Mouse (Mus musculus) cerebellum, postnatal 25 days (tissue): ENCODE measurements at regions not wholly inside any gene's neighbourhood (a gene's known extent, or its start where the extent isn't known, plus 50 kb on each side); places are given as distances from the start of the nearest gene placed in this dataset.

ENCODE experiments used
- DNase-seq, 2 experiments: peaks; one replicate each; pipeline ENCODE4 v3.0.0; 2021; ENCODE audit warnings: mixed read lengths in 2 of 2

DNA sequence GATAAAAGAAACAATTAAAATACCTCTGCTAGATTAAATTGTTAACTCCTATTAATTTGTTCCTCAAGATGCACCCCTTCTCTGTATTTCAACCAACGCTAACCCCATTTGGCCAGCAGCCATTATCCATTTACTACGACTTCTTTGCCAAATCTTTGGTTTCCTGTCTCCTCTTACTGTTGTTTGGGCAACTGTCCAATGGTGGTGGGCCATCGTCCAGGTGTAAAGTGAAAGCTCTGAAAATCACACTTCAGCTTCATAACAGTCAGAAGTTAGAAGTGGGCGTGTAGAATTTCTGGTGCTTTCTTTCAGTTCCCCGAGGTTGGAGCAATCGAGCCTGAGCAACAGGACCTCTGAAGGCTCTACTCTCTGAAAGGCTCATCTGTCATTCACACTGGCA is 66.8 kb upstream of the Zbtb20 start:
- DNase-seq, result no peak

DNA sequence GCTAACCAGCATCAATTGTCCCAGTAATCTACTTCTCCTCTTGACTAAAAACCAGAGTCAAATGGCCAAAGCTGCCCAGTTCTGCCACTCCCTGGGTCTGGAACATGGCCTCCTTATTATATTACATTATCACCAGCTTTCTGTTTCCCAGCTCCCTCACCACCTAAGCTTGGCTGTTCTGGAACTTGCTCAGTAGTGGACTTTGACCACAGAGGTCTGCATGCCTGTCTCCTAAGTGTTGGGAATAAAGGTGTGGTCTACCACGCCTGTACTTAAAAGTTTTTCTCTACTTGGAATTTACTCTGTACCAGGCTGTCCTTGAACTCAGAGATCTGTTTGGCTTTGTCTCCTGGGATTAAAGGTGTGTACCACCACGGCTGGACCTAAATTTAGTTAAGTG is 68.1 kb upstream of the Zbtb20 start:
- no peak for DNase-seq

DNA sequence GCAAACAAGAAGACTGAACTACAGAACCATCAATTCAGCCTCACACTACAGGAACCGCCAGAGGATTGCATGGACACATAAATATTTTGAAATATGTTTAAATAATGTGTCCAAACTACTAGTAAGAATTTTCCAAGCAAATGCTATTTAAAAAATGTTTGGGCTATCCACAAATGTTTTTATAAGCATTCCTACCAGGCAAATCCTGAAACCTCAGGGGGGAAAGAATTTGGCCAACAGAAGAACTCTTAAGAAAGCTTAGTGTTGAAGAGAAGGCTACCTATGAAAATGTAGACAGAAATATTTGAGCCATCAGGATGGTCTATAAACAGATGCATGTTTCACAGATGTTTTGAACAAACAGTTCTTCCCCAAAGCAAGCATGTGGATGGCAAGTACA is 72.1 kb upstream of the Zbtb20 start:
- no peak for DNase-seq

DNA sequence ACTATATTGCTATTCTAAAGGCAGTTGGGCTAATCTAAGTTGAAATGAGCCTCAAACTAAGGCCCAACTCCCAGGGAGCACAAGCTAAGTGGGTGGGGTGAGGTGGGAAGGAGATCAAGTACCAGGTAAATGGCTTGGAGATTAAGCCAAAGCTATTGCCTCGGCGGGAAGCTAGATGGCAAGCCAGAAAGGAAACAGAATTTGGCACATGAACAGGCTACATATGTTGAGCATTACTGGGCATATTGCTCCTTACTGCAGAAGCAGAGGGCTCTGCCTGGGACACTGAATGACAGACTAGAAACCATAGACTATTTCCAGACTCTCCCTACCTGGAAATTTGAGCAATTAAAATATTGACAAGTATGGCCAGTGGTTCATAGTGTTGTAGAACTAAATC is 83.1 kb upstream of the Zbtb20 start:
- peak; percentile 72 to 79 for DNase-seq

DNA sequence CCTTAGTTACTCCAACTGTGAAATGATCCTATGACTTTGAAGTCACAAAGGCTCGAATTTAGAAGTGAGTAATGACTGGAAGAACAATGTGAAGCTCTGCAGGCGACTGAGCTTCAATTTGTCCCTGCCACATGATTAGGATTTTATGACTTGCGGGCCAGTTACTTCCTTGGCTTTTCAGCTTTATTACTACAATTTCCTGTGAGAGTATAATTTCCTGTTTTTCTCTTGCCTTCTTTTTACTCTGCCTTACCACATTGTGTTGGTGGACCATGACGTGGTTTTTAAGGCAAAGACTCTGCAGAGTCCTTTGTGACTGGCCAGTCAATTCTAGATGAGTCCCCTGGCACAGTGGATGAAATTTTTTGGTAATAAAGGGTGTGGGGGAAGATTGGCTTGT is 91.0 kb upstream of the Zbtb20 start:
- DNase-seq, result no peak

DNA sequence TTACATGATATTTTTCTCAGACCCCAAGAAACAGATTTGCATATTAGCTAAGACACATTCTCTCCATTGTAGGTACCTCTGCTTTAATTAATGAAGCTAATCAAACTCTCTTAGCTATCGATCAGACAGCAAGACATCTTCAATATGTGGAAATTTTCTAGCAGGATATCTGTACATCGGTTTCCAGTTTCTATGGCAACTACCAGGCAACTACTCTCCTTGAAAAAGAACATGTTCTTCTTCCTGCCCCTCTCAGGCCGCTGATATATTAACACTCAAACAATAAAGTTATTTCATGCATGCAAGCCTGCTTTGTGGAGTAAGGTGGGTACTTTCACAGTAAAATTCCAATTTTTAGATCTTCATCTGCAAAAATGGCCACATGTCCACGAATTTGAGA is 91.7 kb upstream of the Zbtb20 start:
- no peak for DNase-seq

DNA sequence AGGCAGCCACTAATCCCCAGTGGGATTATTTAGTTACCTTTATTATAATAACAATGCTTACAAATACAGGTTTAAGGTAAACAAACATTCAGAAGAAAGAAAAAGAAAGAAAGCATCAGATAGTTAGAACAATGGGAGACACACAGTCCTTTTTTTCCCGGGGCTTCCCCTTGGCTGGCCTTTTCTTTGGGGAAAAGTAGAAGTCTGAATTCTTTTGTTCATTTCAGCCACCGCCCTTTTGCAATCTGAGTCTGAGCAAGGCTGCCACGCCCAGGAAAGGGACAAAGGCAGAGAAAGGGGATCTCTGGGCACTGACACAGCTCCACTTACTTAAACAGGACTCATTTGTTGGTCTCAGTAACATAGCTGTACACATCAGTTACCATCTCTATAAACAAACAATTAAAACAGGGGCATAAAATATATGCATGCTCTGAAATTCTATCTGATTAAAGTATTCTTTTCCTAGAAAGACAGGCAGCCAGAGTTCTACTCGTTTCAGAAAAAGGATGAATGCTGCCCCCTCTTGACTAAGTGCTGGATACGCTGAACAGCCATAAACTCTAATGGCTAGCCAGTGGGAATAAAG is 93.5 kb upstream of the Zbtb20 start:
- peak; percentile 36 to 69 for DNase-seq

DNA sequence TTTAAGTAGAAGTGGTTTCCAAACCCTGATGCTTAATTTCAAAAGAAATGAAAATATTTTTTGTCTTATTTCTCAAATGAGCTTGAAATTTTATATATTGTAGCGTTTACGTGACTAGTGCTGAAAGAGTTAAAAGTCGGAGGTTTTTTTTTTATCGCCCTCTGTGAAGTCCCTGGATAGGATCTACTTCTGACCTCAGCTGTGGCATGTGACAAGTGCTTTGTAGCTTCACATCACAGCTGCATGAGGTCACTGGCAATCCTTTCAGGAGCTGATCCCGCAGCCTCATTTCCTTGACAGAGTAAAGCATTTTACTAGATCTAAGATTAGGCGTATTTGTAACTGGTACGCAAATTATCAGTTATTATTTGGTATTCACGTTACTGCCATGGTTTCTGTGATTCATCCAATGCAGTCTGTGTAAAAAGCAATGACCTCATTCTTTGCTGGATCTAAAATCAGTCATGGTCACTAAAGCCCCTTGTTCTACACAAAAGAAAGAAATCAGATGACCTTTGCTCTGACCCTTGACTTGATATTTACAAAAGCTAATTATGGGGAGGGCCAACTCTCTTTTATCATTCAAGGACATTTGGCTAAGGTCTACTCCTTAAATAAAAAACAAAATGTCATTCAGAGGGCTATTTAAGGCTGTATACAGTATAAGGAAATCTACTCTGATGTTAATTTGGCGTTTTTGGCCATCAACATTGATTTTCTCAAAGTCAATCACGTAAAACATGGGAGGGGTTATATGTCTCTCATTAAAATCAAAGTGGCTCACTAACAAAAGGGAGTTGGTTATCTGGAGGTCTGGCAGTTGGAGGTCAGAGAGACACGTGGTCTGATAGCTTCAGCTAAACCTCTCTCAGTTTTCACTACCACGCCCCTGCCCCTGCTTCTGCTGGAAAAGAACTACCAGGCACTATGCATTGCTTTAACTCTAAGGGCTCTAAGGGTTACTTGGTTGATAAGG is 94.3 kb upstream of the Zbtb20 start:
- no peak for DNase-seq

DNA sequence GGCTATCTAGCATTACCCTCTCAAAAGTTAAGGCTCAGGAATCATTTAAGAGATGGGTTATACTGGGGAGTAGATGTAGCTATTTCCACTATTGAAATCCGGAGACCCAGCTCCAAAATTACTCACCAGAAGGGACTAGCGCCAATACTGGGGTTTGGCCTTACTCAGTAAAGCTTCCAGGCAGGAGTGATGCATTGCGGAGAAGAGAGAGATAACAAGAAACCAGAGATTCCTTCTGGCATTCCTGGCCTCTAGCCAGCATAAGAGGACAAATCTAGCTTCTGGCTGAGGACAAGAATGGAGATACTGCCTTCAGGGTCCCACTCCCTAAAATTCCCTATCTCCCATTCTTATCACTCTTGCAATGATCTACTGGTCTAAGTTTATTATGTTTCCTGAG is 95.7 kb upstream of the Zbtb20 start:
- DNase-seq, result no peak

DNA sequence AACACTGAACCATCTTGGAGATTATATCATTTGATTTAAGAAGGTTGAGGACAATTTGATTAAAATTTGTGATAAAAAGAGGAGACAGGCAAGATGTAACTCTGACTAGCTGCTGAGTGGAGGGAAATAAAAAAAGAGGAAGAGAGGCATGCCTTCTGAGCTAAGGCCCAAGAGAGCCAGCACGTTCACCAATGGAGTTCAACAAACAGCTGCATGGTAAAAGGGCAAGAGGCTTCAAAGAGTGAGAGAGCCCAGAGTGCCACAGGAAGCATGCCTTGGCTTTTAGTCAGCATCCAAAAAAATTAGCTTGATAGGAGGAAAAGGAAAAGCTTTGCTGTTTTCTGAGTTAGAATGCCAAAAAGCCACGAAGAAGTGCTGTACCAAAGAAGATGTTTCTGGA is 103.0 kb upstream of the Zbtb20 start:
- no peak for DNase-seq

DNA sequence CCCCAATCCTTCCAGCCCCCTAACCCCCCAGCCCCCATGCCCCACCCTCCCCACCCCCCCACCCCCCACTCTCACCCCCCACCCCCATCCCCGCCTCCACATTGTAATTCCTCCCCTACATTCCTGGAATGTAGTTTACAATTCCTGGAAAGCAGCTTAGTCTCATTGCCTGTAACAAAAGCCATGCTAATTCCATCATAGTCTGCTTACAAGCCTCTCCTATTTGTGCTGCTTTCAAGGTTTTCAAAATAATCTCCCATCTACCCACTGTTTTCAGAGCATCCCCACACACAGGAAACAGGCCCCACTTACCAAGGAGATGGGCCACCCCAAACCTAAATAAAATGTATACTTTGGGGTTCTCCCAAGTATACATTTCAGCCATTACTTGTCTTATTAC is 105.5 kb upstream of the Zbtb20 start:
- DNase-seq, result no peak

DNA sequence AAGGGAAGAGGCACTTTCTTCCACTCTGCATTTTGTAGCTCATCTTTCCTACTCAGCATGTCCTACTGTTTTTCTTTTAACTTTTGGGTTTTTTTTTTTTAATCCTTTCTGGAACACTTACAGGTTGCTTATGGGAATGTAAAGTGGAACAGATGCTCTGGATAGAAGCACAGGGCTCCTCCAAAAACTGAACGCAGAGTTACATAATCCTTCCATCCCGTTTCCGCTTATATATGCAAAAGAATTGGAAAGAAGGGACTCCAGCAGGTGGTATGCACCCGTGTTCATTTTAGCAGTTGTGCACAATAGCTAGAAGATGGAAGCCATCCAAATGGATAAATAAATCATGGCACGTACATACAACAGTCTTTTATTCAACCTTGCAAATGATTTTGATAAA is 127.0 kb upstream of the Zbtb20 start:
- DNase-seq, result no peak

DNA sequence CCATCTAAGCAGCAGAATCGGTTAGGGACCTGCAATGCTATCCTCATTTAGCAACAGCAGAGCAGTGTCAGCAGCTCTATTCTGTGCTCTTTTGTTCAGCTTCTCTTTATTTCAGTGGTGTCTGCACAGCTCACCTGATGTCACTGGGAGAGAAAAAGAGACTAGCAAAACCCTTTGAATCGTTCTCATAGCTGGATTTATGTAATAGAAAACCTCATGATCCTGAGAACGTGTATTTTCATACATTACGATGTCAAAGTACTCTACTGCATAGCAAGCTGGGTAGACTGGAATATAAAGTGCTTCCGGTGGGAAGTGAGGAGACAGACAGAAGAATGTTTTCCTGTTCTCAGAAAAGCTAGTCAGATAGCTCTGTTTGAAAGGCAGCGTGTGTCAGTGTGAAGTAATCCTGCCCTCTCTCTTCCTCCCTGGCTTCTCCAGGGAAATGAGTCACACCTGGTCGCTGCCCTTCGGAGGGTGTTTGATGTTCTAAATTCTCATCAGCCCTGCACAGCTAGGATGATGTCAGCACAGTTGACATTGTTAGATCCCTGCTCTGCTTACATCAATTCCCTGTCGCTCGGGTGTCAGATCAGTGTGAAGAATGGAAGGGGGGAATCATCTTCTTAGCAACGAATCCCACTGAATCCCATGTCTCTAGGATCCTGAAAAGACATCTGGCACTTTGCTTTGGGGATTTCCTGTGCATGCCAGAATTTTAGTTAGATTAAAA is 129.6 kb upstream of the Zbtb20 start:
- peak in 1 of 2 experiments; percentile 5 for DNase-seq

DNA sequence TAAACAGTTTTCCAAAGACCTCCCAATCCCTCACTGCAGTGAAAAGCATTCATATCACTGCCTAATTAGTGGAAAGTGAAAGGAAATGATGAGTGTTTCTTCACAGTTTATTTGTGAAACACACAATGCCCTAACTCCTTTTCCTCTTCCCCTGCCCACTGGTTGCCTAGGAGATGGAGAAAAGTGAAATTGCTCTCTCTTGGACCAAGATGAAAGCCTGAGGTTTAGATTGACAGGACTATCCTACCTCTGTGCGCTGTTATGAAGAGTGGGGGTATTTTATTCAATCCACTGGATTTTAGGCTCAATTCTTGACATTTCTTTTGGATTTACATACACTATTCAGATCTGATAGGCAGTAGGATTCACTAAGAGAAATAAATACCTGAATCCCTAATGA is 132.1 kb upstream of the Zbtb20 start:
- no peak for DNase-seq

DNA sequence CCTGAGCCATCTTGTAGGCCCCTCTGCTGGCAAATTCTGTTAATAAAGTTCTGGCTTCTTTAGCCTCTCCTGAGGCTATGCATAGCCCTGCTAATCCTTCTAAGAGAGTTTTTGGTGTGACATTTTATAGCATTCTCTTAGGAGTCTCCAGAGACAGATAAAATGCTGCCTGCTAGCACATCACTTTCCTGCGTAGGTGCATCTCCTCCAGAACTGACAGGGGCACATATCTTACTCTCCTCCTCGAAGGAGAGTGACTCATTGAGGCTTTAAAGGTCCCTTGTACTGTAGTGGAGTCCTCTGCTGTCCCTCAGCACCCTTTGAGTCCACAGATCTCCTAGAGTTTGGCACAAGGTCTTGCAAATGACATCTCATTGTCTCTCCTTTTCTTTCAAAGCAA is 132.6 kb upstream of the Zbtb20 start:
- no peak for DNase-seq

DNA sequence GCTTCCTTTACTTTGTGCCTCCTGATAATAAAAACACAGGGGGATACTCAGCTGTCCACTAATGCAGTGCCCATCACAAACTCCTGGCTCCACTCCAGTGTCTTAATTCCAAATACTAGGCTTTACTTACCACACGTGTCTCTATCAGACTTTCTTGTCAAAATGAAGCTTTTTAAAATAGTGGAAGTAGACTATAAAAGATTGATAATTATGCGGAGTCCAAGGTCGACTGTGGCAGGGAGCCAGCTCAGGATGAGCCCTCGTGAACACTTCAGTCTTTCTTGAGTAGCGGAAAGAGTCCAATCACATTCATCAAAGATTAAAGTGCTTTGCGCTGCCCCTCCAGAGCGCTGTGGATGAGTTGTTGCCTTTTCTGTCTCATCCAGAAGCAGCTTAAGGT is 147.9 kb upstream of the Zbtb20 start:
- no peak for DNase-seq

DNA sequence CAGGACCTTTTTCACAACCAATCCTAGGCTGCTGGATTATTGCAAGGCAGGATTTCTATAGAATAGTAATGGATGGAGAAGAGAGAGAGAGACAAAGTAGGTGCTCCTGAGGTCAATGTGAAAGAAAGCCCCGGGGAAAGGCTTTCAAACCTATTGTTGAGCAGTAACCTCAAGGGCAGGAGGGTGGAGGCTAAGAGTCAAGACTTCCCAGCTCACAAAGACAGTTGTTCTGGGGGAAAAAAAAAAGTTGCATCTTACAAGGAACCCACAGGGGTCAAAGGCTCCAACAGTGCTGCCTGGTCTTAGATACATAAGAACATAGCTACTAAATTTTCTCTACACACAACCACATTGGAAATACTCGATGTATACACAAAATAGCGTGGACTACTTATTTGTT is 155.8 kb upstream of the Zbtb20 start:
- no peak for DNase-seq

DNA sequence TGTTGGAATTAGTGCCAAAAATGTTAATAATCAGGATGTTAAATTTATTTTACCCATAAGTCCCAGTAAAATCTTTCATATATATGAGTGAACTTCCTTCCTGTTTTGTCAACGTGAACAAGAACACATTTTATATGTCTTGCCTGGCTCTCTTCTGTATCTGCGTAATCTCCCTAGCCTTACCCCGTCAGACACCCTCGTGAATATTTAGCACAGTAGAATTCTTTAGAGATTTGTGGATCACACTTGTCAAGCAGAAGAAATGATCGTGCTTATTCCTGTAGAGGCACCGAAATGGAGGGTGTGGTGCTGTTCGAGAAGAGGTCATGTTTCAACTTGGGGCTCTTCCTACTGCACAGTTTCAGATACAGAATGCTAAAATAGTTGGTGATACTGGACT is 157.2 kb upstream of the Zbtb20 start:
- DNase-seq, result no peak

DNA sequence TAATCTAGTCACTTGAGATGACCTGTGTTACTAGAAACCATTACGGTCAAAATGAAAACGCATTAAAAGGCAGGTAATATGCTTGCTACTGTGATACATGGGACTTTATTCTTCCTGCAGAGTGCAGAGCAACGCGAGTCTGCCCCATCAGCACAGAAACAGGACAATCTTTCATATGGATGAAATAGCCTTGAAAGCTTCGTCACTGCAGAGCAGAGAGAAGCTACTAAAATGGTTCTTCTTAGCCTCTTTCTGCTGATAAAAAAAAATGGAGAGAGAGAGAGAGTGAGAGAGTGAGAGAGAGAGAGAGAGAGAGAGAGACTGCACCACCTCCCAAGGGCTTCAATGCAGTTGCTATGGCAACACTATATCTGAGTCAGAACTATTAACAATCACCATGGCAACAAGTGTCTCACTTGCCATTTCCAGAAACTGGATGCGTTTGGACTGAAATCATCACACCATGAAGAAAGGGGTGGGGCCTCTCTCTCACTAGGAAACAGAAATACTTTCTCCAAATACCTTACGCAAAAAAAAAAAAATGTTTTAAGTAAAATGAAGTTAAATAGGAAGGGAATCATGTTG is 157.8 kb upstream of the Zbtb20 start:
- no peak for DNase-seq

DNA sequence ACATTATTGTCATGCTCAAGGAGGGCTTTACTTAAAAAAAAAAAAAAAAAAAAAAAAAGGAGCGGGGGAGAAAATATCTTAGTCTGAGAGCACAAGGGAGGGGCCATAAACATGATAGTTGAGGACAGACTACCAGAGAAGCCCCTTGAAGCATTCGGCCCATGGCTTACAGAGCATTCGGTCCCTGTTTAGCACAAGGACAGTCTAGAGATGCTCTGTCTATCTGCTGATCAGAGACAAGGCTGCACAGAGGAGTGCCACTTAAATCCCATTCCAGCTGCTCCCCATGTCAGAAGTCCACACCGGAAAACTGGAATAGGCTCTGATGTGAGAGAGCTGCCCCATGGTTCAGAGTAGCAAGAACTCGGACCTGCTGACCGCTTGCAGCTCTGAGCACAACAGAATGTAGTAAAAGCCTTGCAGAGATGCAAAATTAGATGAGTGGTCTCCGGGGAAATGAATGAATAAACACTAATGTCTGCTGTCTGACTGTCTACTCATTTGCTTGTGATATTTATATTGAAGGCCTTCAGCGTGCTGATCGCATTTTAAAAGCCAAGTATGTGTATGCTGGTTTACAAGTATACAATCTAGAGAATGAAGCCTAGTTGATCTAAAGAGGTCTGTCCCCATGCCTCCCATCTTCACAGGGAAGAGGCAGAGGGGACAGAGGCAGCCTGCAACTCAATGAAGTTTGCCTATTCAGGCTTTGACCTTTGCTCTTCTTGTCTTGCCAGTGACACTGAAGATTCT is 158.4 kb upstream of the Zbtb20 start:
- DNase-seq, result no peak

DNA sequence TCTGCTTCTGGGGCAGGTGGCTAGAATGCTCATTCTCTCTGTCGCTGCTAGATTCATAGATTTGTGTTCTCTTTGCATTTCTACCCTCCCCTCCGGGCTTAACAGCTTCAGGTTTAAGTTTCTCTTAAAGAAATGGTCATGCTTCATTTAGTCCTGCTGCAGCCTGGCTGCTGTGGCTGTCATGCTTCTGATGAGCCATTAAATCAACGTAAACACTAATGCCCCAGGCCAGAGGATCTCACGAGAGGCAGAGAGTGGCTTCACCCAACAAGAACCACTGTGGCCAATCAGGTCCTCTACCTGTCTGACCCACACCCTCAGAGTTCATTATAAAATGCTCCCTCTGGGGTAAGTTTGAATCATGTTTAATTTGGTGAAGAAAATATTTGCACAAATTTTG is 173.0 kb upstream of the Zbtb20 start:
- DNase-seq, result no peak

DNA sequence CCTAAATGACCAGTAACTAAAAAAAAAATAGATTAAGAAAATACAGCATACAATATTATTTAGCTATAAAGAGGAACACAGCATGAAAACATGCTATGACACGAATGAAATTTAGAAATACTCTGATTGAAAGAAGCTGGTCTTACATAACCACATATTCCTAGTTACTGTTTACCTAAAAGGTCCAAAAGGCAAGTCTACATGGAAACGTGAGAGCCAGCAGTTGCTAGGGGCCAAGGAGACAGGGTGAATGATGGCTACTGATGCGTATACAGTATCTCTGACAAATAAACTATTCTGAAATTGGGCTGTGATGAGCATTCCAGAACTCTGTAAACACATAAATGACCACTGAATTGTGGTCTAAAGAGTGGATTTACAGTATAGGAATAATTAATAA is 194.5 kb upstream of the Zbtb20 start:
- DNase-seq, result no peak

DNA sequence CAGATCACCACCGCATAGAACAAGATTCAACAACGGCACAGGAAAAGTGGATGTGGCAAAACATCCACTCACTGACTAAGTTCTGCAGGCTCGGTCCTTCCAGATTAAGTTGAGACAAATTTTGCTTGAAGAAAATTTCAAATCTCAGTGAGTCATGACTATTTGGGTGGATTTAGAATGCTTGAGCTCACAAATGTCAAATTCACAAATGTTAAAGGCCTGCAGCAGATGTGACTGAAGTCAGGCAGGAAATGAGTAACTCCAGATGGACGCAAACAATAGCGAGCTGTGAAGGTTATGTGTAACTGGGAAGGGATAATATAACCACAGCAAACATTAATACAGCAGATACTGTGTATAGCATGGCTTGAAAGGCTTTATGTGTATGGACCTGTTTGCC is 198.5 kb upstream of the Zbtb20 start:
- DNase-seq, result no peak
